Mouse (Mus musculus): ENCODE data around the gene Herc3.
"Not testable (repeated sequence)": the region's sequence is repeated elsewhere in the genome, so short reads cannot be mapped to it uniquely, and the experiment has no call there.

The Herc3 gene

GRCm38 (mm10) chr6:58859517-58859916 is 28.3 kb downstream of the Herc3 start:
- DNase-seq (ENCODE audit: low spot score in 2 of 2): no peak

- no peak for DNase-seq (ENCODE audit: low spot score in 2 of 2)
Observed at GRCm38 (mm10) chr6:58862446-58862993, 31.3 kb downstream of the Herc3 start.

- no peak for DNase-seq (ENCODE audit: low spot score in 2 of 2)
Observed at GRCm38 (mm10) chr6:58863631-58864235, 32.5 kb downstream of the Herc3 start.

GRCm38 (mm10) chr6:58867858-58868257 is 36.6 kb downstream of the Herc3 start:
- DNase-seq (ENCODE audit: low spot score in 2 of 2): not testable (repeated sequence)

GRCm38 (mm10) chr6:58879572-58879971 is 48.3 kb downstream of the Herc3 start:
- DNase-seq (ENCODE audit: low spot score in 2 of 2): no peak

- DNase-seq (ENCODE audit: low spot score in 2 of 2): no peak
Observed at GRCm38 (mm10) chr6:58879987-58880386, 48.7 kb downstream of the Herc3 start.

- no peak for DNase-seq (ENCODE audit: low spot score in 2 of 2)
Observed at GRCm38 (mm10) chr6:58880861-58881260, 49.6 kb downstream of the Herc3 start.

GRCm38 (mm10) chr6:58881363-58881762 is 50.1 kb downstream of the Herc3 start:
- DNase-seq (ENCODE audit: low spot score in 2 of 2): no peak

- no peak for DNase-seq (ENCODE audit: low spot score in 2 of 2)
Observed at GRCm38 (mm10) chr6:58882271-58882670, 51.0 kb downstream of the Herc3 start.

GRCm38 (mm10) chr6:58889917-58890316 is 58.7 kb downstream of the Herc3 start:
- no peak for DNase-seq (ENCODE audit: low spot score in 2 of 2)

- no peak for DNase-seq (ENCODE audit: low spot score in 2 of 2)
Observed at GRCm38 (mm10) chr6:58893307-58893706, 62.0 kb downstream of the Herc3 start.

GRCm38 (mm10) chr6:58894994-58895393 is 63.7 kb downstream of the Herc3 start:
- DNase-seq (ENCODE audit: low spot score in 2 of 2): no peak

- DNase-seq (ENCODE audit: low spot score in 2 of 2): no peak
Observed at GRCm38 (mm10) chr6:58896648-58897047, 65.4 kb downstream of the Herc3 start.

GRCm38 (mm10) chr6:58899076-58899475 is 67.8 kb downstream of the Herc3 start:
- no peak for DNase-seq (ENCODE audit: low spot score in 2 of 2)

- no peak for DNase-seq (ENCODE audit: low spot score in 2 of 2)
Observed at GRCm38 (mm10) chr6:58900536-58900935, 69.3 kb downstream of the Herc3 start.

- DNase-seq (ENCODE audit: low spot score in 2 of 2): no peak
Observed at GRCm38 (mm10) chr6:58903171-58903570, 71.9 kb downstream of the Herc3 start.

- no peak for DNase-seq (ENCODE audit: low spot score in 2 of 2)
Observed at GRCm38 (mm10) chr6:58904551-58904950, 73.3 kb downstream of the Herc3 start.

- no peak for DNase-seq (ENCODE audit: low spot score in 2 of 2)
Observed at GRCm38 (mm10) chr6:58906852-58907261, 75.6 kb downstream of the Herc3 start, which contains the start of gene Nap1l5. Gene Nap1l5, minus strand, starts transcription at chr6:58907076.

GRCm38 (mm10) chr6:58907336-58907735 is 76.1 kb downstream of the Herc3 start:
- no peak for DNase-seq (ENCODE audit: low spot score in 2 of 2)

GRCm38 (mm10) chr6:58907791-58908190 is 76.5 kb downstream of the Herc3 start:
- no peak for DNase-seq (ENCODE audit: low spot score in 2 of 2)

GRCm38 (mm10) chr6:58912842-58913241 is 81.6 kb downstream of the Herc3 start:
- no peak for DNase-seq (ENCODE audit: low spot score in 2 of 2)

- no peak for DNase-seq (ENCODE audit: low spot score in 2 of 2)
Observed at GRCm38 (mm10) chr6:58913551-58913950, 82.3 kb downstream of the Herc3 start.

GRCm38 (mm10) chr6:58913971-58914370 is 82.7 kb downstream of the Herc3 start:
- no peak for DNase-seq (ENCODE audit: low spot score in 2 of 2)

GRCm38 (mm10) chr6:58916498-58916897 is 85.2 kb downstream of the Herc3 start:
- DNase-seq (ENCODE audit: low spot score in 2 of 2): no peak
